Mouse (Mus musculus) embryonic fibroblast, embryonic 13.5 days (primary cell): ENCODE results near the gene Gm49416.

Source experiments
- CTCF ChIP-seq: IDR thresholded peaks from 2 replicates; pipeline ENCODE4 v1.5.1; 2011; ENCODE audit warnings: mild to moderate bottlenecking, control low read depth, low read length, moderate library complexity, borderline replicate concordance; ENCODE audit not compliant: insufficient read depth
- POLR2A ChIP-seq: IDR thresholded peaks from 2 replicates; pipeline ENCODE4 v1.6.1; 2011; ENCODE audit warnings: low read depth, mild to moderate bottlenecking, control low read depth, low read length, moderate library complexity

GRCm38 (mm10) chr19:8839908-8840791, 48.6 kb upstream of the Gm49416 start:
- TF ChIP-seq POLR2A = peak; percentile 85
- TF ChIP-seq CTCF = no peak
